Mouse (Mus musculus) cerebellum, postnatal 25 days (tissue): ENCODE measurements around the gene Ccdc73.
A peak's percentile ranks its signal among the peaks of the same experiment; 100 is the strongest.
"Not testable (repeated sequence)": the region's sequence is repeated elsewhere in the genome, so short reads cannot be mapped to it uniquely, and the experiment has no call there.

Source experiments
- DNase-seq, 2 experiments: peaks; one replicate each; pipeline ENCODE4 v3.0.0; 2021; ENCODE audit warnings: mixed read lengths in 2 of 2

Ccdc73 gene

GRCm38 (mm10) chr2:104878794-104879193 is 11.2 kb downstream of the Ccdc73 start:
- DNase-seq = no peak

DNA sequence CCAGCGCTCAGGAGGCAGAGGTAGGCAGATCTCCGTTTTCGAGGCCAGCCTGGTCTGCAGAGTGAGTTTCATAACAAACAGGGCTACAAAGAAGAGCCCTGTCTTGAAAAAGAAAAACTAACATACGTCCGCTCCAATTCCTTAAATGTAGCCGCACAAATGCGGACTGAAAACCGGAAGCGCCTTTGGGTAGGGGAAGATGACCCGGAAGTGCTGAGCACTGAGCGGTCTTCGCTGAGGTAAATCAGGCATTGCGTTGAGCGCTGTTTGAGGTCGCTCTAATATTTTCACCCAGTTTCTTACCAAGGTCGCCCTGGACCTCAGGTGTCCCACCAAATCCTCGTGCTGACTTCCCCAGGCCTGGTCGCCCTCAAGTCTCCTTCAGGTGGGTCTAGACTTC is 18.5 kb downstream of the Ccdc73 start:
- DNase-seq = no peak

DNA sequence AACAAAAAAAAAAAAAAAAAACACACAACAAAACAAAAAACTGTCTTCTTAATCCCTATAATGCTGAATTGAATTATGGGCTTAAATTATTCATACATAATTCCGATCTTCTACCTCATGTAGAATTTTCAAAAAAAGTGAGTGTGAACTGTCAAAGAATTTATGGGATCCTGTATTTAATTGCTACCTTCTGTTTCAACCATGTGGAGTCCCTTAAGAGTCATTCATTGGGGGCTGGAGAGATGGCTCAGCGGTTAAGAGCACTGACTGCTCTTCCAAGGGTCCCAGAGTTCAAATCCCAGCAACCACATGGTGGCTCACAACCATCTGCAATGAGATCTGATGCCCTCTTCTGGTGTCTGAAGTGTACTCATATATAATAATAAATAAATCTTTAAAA is 19.7 kb downstream of the Ccdc73 start:
- not testable (repeated sequence) for DNase-seq

GRCm38 (mm10) chr2:104887882-104888566 is 20.4 kb downstream of the Ccdc73 start:
- DNase-seq = peak; percentile 79 to 89

DNA sequence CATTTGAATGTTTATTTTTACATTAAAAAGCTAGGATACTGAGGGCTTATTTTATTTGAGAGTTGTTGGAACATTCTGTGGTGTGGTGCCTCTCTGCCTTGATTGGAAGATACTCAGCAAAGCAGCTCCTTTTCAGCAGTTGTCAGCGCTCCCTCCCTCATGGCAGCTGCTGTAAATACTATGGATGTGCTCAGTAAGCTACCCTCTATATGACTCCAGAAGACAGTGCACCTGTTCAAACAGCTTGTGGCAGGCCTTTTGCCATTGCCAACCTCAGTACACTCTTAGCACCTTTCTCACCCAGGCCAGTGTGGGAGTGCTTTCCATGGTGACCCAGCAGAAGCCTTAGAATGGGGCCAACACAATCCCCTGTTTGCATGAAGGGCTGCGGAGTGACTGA is 32.4 kb downstream of the Ccdc73 start:
- DNase-seq = no peak

DNA sequence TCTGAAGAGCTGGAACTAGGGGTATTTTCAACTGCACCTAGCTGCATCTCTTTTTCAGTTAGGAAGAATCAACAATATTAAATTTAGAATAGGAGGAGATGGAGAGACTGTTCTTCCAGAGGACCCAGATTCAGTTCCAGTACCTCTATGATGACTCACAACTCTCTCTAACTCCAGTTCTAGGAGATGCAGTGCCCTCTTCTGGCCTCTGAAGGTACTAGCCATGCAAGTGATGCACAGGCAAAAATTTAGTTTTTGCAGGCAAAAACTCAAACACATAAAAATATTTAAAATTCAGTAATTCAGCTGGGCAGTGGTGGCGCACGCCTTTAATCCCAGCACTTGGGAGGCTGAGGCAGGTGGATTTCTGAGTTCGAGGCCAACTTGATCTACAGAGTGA is 48.1 kb downstream of the Ccdc73 start:
- no peak for DNase-seq

DNA sequence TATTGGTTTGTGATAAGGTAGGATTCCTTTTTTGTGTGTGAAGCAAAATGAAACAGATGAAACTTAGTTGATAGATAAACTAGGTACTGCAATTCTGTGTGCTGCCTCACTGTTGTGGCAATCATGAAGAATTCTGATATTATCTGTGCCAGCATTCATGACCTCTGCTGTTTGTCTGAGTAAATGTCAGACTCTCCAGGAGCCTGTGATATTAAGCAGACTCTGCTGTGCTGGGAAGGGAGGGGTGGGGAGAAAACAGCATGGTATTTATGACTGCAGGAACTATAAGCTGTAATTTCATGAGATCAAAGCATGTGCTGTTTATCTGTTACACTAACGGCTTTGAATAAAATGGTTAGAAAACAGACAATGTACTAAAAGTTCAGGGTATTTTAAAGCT is 96.9 kb downstream of the Ccdc73 start:
- no peak for DNase-seq

- DNase-seq = no peak
Observed at GRCm38 (mm10) chr2:104981712-104982111, 114.1 kb downstream of the Ccdc73 start.

DNA sequence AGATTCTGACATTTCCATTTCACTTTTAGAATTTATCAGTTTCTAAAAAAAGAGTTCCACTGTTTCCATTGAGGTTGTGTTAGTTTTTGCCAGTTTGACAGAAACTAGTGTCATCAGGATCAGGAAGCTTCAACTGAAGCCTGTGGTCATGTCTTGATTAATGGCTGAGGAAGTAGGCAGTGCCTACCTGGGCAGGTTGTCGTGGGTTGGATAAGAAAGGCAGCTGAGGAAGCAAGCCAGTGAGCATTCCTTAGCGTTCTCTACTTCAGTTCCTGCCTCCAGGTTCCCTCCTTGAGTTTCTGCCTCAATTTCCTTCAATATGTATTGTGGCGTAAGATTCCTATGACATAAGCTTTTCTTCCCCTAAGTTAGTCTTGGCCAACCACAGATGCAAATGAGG is 118.2 kb downstream of the Ccdc73 start:
- DNase-seq = no peak

GRCm38 (mm10) chr2:104988974-104989373 is 121.4 kb downstream of the Ccdc73 start:
- DNase-seq = no peak

GRCm38 (mm10) chr2:104994436-104994835 is 126.8 kb downstream of the Ccdc73 start:
- no peak for DNase-seq

- no peak for DNase-seq
Observed at GRCm38 (mm10) chr2:104996201-104996600, 128.6 kb downstream of the Ccdc73 start.

GRCm38 (mm10) chr2:105007236-105007635 is 139.6 kb downstream of the Ccdc73 start:
- no peak for DNase-seq

DNA sequence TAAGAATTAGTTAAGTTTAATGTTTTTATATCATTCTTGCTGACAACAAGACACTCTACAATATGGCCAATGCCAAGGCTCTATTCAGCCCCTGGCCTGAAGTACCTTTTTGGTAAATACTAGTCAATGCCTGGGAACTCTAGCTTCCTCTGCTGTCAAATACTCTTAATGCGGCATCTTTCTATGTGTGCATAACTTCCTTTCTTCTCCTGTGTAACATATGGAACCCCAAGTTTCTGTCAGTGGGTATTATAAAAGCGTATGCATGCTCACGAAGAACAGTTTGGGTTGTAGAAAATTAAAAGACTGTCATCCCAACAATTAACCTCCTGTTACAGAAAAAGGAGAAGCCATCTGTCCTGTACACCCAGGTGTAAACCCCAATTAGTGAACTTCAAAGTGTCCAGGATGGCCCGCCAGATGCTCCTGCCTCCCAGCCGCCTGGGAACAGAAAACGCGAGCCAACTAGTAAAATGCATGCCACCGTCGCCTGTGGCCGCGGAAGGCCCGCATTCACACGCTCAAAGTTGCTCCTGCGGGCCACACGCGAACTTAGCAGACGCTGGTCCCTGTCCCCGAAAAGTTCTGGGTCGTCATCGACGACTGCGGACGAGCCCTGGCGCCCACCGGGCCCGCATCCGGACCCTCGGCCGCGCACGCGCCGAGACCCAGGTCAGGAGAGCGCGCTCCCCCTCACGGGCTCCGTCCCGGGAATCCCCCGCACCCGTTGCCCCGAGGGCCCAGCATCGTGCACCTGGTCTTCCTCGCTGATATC is 148.8 kb downstream of the Ccdc73 start:
- no peak for DNase-seq

DNA sequence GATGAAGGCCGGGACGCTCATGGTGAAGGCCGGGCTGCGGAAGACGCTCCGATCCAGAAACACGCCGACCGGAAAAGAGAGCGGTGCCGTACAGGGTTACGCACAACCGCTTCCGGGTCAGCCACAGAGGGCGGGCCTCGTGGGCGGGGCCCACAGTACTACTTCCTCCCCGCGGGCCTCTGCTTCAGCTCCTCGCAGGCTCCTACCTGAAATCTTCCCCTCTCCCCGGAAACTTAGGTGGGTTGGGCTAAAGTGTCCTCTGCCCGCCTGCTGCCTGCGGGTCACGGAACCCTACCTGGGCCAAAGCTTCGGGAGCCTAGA is 149.3 kb downstream of the Ccdc73 start, which contains the start of gene Eif3m:
TSS of gene Eif3m (minus strand) at position 114 of the 321 bp plus-strand sequence.
- DNase-seq = peak; percentile 95 to 96

DNA sequence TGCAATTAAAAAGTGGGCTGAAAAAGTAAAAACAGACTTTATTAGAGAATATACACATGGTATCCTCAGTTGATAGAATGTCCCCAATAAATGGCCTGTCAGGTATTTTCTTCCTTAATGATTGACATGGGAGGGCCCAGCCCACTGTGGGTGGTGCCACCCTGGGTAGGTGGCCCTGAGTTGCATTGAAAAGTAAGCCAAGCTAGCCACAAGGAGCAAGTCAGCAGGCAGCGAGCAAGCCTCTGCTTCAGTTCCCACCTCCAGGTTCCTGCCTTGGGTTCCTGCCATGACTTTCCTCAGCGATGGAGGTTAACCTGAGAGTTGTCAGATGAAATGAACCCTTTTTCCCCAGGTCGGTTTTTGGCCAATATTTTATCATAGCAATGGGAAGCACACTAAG is 150.2 kb downstream of the Ccdc73 start:
- no peak for DNase-seq

DNA sequence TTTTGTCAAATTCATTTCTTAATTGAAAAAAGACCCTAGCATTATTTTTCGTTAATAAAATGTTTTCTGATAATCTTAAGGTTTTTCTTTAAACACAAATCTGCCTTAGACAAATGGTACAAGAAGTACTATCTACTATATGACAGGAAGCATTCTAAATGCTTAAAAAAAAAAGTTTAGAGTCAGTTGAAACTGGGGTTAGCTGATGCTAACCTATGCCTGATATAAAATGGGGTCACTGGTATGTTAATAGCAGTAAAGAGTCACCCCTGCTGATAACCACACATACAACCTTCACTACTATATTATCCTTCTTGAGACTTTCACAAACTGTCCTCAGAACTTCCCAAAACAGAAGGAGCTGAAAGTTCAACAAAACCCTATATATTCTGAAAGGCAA is 151.9 kb downstream of the Ccdc73 start:
- no peak for DNase-seq

- no peak for DNase-seq
Observed at GRCm38 (mm10) chr2:105021256-105021655, 153.7 kb downstream of the Ccdc73 start.

DNA sequence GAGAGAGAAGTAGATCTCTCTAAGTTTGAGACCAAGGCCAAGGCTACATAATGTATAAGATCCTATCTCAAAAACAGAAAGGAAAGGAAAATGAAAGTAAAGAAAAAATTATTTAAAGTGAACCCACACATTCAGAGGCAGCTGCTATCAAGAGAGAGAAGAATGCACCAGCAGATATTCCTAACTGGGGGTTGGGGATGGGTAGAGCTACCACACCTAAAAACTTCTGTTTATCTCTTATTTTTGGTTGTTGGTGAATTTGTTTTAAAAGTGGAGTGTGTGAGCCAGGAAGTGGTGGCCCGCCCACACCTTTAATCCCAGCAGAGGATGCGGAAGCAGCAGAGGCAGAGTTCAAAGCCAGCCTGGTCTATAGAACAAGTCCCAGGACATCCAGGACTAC is 154.2 kb downstream of the Ccdc73 start:
- no peak for DNase-seq

DNA sequence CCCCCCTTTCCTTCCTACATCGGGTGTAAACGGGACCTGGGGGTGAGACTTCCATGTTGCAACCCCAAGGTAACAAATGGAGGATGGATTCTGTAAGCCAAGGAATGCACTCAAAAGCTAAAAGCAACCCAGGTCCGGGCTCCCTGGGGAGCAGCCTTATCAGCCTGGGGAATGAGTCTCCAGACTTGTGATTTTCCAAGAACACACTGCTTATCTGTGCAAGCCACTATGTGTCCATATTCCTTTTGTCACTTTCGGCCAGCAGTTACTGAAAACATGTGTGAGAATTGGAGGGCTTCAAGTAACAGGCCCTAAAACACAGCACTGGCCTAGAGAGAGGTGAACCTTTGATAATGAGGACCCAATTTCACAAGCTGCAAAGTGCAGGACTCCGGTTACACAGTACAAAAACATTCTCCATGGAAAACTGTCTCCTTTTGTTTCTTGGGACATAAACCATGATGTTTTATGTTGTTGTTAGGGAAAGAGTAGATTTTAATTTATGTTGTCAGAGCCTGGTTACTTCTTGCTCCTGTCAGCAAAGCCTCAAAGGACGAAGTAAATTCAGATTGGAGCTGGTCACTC is 155.5 kb downstream of the Ccdc73 start:
- DNase-seq = no peak

DNA sequence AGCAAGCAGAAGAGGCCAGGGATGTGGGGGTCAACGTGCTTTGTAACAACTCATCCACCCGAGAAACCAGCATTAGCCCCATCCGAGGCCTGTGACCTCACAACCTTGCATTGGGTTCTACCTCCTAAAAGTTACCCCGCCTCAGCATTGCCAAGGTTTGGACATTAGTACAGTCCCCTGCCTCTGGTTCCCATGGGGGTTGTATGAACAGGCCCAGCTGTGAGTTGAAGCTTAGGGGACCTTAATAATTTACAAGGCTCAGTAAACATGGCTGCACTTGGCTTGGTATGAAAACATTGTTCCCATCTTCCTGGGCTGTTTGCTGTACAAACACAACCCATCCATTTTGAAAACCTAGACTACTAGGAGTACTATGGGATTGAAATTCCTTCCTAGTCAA is 156.2 kb downstream of the Ccdc73 start:
- DNase-seq = no peak

- DNase-seq = not testable (repeated sequence)
Observed at GRCm38 (mm10) chr2:105025610-105026009, 158.0 kb downstream of the Ccdc73 start.

DNA sequence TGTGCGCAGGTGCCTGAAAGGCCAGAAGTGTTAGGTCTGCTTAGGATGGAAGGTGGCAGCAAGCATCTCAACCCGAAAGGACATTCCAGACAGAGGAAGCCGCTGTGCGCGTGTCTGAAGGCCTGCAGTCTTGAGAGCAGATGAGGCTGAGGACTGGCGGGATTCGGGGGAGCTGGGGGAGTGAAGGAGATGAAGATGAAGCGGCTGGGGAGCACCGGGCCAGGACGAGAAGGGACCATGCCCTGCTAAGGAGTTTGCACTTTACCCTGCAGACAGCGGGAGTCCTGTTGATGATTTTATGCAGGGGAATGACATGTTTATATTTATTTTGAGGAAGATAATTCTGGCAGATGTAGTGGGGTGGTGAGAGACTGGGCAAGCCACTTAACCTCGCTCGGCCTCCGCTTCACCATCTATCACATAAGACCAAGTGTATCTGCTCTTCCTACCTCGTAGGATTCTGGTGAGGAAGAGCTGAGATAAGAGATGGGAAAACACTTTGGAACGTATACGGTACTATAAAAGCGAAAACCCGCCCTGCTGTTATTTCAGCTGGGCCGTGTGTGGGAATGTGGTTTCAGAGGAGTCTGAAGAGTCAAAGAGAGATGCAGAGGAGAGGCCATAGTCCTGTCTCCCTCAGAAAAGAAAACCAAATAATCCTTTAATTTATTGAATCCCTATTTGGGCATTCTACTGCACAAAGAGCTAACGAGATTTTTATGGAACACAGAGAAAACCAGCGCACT is 159.5 kb downstream of the Ccdc73 start:
- no peak for DNase-seq
